Mouse (Mus musculus) heart, postnatal 0 days (tissue): ENCODE measurements at regions not wholly inside any gene's neighbourhood (a gene's known extent, or its start where the extent isn't known, plus 50 kb on each side); places are given as distances from the start of the nearest gene placed in this dataset.
"Not testable (repeated sequence)": the region's sequence is repeated elsewhere in the genome, so short reads cannot be mapped to it uniquely, and the experiment has no call there.

ENCODE experiments used
- CTCF ChIP-seq: IDR thresholded peaks from 2 replicates; pipeline ENCODE4 v1.5.1; 2016; ENCODE audit warnings: antibody characterized with exemption, control low read depth, low read depth
- EP300 ChIP-seq: IDR thresholded peaks from 2 replicates; pipeline ENCODE4 v1.6.1; 2016; ENCODE audit warnings: antibody characterized with exemption, low read depth

- not testable (repeated sequence) for TF ChIP-seq CTCF, EP300
Measured at GRCm38 (mm10) chr13:5695581-5695980, 165.7 kb upstream of the Klf6 start.
